Mouse (Mus musculus) E14TG2a.4 (cell line): ENCODE data around the gene Npnt.

Source experiments
- CTCF ChIP-seq: conservative IDR thresholded peaks from 2 replicates; pipeline ENCODE4 v1.5.1; 2014; ENCODE audit warnings: low read length
- POU5F1 ChIP-seq: IDR thresholded peaks from 2 replicates; pipeline ENCODE4 v1.6.1; 2014; ENCODE audit warnings: low read length, borderline replicate concordance

- no peak for TF ChIP-seq CTCF
- no peak for TF ChIP-seq POU5F1
Measured at GRCm38 (mm10) chr3:132945669-132946068, 4.4 kb downstream of the Npnt start.
